Mouse (Mus musculus) spleen, adult 2 months (tissue): ENCODE data around the gene Adck1.

Experiments used
- CTCF ChIP-seq: fragments of 200-500 bp; IDR thresholded peaks from 2 replicates; pipeline ENCODE4 v1.5.1; 2011; ENCODE audit warnings: mild to moderate bottlenecking, inconsistent platforms; ENCODE audit not compliant: insufficient read depth, insufficient read length, insufficient replicate concordance; ENCODE audit errors: extremely low read depth
- POLR2A ChIP-seq: fragments of 200-500 bp; IDR thresholded peaks from 2 replicates; pipeline ENCODE4 v1.6.1; 2011; ENCODE audit warnings: low read depth, low read length, inconsistent platforms

- TF ChIP-seq CTCF (no peak), POLR2A (no peak)
Observed at GRCm38 (mm10) chr12:88378256-88378655, 17.9 kb downstream of the Adck1 start.
